Mouse (Mus musculus): Measurements from ENCODE around the gene Bche.

Gene Bche

DNA sequence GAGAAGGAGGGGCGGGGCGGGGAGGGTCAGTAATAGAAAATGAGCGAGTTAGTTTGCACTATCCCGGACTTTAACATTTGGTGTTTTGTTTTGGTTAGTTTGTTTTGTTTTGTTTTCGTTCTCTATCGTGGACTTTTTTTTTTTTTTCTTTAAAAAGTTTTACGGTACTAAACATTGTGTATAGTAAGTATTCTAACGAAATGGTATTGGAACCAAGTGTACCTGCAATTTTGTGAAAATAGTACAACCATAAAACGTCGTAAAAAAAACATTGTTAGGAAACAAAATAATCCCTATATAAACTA, at the start of gene Bche:
Bche (minus strand) TSS at position 6 of the 305 bp plus-strand sequence.
- 9% methylated on average over 10 of the region's 10 CpGs for WGBS

DNA sequence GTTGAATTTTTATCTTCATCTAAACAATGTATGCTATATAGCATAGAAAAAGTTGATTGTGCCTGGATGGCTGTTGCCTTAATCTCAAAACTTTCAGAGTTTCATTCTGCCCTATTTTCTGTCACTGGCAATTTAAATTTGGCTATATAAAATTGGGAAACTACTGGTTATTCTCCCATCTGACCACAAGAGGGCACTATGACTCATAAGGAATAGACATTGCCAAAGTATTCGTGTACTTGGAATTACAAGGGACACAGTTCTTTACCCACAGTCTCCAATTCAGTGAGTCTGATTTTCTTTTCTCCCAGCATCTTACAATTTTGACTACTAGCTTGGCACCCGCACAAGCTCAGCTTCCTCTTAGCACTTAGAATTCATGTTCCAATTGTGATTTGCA, 23.5 kb upstream of the Bche start:
- 27% methylated on average over 2 of the region's 2 CpGs for WGBS

DNA sequence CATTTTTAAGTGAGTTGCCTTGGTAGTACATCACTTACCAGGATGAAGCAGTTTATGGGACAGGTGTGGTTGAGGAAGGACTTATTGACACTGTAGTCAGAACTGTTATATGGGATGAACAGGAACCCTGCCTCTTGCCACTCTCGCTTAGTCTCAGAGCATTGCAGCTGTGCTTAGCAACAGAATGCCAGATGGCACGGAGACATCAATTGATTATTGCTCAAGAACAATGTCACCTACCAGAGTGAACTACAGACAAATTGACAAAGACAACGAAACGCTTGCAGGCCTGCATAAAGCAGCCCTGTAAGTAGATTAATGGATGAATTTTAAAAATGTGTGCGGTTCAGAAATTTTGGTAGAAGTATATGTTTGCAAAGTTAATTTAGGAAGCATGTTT, 21.3 kb upstream of the Bche start:
- 66% methylated on average over 5 of the region's 5 CpGs for WGBS

DNA sequence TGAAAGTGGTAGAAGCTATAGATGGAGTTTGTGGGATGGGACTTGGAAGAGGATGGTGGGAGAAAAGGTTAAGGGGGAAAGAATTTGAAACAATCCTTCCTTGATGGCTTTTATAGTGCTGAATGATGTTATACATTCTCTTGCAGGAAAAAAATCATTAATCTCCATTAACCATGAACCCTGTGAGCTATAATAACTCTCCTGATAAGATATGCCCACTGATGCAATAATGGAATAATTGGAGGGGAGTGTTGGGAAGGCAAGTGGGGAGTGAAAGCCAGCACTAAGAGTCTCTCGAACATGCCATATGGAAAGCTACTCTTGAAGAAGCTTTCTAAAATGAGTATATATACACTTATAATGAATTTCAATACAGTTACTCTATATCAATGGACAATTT, 16.7 kb upstream of the Bche start:
- WGBS, result 88% methylated on average over 1 of the region's 1 CpGs

DNA sequence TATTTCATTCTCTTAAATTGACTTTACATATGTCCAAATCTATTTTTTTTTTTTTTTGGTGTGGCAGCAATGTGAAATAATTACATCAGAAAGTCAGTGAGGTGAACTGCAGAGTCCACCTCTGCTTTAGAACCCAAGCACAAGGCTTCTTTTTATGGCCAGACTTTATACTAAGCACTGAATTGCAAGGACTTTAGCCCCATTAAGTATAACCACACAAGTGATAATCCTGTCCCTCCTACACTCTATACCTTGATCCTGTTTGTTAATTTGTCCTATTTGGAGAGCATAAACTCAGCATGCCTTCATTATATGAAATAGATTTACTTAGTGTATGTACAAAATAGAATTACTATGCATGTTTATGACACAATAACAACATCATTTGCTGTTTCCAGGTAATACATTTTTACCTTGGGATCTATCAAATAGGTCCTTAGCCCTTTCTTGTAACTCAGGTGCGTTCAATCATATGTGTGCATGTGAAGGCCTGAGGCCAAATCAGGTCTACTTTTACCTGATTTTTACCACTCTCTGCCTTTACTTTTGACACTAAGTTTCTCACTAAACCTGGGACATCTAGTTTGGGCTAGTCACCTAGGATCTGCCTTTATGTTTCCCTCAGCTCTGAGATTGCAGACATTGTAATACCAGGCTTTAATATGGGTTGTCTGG, 9.5 kb upstream of the Bche start:
- 95% methylated on average over 1 of the region's 1 CpGs for WGBS

DNA sequence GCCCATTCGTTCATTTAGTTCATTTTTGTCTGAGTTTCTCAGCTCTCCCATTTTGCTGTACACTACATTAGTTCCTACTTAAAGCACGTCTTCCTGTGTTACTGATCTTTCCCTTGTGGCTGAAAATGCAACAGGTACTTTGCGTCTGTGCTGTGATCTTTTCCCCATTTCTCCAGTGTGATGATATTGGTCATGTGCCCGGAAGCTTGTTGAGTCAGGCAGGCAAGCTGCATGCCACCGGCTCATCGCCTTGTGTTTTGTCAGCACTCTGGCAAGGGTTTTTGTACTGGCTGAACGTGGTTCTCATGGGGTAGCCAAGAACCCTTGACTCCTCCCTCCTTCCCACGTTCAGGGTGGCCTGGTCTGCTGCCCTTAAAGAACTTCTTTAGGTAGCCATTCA, 1.7 kb upstream of the Bche start:
- WGBS, result 56% methylated on average over 8 of the region's 8 CpGs

DNA sequence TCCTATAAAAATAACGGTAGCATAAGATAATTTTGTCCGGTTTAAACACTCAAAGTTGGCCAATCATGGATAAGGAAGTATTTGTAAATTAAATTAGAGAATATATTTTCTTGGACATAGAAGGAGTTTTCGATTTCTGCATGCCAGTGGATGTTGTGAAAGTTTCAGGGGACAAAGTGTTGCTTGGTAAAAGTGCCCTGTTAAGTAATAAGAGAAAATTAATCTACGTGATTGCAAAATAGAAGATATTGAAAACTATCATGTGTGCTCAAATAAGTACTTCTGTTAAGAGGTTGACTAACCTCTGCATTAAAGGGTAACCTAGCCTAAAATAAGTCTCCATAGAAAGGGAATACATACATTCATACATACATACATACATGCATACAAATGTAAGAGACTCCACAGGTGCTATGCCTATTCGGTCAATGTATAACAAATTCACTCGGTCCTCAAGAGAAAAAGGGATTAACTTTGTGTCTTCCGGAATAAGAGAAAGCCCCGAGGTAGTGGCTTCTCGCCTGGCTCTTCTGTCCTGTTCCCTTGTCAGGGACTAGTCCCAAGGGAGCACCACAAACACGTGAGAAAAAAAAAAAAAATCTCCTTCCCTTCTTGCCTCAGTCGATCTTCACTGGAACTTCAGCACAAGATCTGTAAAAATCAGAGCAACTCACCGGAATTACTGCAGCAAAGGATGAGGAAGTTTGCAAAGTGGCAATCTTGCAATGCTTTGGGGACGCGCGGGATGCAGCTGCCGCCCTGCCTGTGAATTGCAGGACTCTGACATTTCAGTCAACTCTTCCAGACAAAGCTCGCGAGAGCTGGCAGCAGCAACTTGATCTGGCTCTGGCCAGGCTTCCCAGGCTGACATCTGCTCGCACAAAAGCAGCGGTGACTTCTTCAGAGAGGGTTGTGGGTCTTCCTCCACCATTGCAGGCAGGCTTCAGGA, 480 bp downstream of the Bche start:
- WGBS, result 19% methylated on average over 20 of the region's 20 CpGs

DNA sequence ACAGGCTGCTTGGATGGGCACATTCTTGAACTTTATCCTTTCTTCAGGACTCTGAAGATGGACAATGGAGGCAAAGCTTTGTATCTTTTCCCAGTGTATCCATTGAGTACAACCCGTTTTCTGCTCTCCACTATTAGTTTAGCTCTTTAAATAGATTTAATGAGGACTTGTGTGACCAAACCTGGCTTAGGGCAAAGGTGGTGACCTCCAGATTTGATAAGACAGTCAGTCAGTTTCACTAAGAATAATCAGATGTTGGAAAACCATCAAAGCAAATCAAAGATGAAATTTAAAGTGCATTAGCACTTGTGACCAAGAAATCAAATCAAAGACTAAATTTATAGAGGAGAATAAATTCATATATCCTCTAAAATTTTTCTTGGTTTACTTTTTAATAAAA, 1.7 kb downstream of the Bche start:
- 64% methylated on average over 1 of the region's 1 CpGs for WGBS

DNA sequence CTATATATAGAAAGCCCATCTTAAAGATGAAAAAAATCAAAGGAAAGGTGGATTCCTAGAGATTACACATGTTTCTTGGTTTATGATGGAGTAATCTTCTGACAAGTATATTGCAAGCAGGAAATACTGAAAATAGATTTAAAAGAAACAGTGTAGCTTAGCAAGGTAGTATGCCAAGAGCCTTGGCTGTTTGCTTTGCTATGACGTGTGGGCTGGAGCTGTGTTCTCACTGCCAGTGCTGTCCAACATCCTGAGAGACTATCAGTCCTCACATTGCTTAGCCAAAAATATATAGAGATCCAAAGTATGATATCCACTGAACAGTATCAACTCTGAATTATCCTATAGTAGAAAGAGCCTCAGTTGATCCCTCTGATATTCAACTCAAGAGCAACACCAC, 9.3 kb downstream of the Bche start:
- WGBS, result 33% methylated on average over 1 of the region's 1 CpGs

DNA sequence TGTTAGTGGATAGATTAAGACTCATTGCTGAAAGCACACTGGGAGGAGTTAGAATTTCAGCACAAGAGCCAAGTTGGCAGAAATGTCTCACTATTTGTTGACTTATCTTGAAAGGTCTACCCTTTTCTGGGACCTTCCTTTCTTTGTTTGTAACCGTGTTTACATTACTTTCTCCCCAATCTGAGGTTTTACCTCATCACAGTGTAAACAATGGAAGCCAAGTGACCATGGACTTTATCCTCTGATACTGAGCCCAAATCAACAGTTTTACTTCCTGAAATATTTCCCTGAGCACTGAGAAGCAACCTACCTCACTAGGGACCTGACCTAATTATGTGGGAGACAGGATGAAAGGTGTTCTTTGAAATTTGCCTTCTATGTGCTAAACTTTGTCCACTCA, 34.9 kb downstream of the Bche start:
- 71% methylated on average over 1 of the region's 1 CpGs for WGBS

DNA sequence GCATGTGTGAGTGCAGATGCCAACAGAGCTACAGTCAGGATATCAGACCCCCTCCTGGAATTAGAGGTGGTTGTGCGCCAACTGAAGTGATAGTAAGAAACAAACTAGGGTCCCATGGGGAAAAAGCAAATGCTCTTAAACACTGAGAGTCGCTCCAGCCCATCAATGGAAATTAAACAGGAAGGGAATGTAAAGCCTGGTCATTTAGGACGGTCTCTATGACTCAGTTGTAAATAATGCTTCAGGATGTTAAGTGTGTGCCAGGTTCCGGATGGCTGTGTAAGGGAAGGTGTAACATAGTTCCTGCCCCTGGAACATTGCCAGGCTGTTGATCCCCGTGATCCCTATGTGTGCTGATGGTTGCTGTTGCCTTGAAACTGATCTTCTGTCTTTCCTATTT, 40.0 kb downstream of the Bche start:
- 82% methylated on average over 5 of the region's 5 CpGs for WGBS

DNA sequence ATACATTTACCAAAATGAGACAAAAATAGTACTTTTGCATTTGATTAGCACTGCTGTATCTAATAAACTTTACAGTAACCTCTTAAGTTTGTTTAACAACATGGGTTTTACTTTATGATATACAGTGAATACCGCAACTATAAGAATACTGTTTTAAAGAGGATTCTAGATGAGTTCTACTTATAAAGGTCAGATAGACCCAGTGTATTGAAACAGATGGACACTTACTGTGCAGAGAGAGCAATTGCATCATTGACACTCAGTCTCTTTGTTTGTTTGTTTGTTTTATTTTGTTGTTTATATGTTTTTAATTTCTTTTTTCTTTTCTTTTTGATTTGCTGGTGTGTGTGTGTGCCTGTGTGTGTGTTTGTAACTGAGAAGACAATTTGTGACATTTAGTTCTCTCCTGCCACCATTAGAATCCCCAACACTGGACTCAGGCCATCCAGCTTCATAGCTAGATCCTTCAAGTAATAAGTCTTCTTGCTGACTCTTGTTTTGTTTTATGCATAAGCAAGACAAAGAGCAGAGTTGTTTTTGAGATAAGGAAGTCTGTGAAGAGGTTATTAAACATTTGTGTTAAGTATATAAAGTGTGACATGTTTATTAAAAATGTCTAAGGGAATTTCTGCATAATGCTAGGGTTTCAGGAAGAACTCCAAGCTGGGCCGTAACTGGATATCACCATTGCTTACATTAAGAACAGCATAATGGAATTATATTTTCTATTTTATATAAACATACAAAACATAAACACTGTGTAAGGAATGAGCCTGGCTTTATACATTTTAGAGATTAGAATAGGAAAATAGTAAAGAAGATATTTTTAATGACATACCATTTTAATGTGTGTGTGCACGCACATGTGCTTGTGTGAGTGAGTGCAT, 40.7 kb downstream of the Bche start:
- WGBS, result 98% methylated on average over 3 of the region's 3 CpGs

DNA sequence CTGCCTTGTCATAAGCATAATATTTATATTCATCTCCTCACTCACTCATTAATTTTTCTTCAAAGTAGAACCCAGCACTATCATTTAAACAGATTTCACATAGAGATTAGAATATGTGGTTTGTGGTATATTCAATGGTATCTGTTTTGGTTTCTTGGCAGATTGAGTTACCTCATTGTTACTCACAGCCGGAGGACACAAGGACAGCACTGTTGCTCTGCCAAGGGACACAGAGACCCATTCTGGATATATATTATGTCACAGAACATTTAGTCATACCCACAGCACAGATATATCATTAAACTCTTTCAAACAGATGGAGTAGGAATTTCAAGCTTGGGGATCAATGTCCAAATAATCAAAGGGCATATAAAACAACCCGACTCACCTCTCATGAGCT, 61.2 kb downstream of the Bche start:
- 78% methylated on average over 2 of the region's 2 CpGs for WGBS

DNA sequence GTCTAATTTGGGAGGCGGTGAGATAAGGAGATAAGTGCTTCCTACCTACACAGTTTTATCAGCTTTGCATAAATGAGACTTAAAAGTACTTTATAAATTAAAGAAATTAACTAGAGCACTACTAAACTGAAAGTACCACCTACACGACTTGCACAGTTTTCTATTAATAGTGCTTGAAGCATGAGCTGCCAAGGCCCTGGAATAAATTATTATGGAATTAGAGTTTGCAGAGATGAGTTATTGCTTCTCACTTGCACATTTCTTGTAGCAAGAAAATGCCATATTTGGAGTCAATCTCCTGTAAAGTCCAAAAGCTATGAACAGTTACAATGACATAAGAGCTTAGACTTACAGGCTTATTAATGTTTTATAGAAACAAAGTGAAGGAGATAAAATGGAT, 96.8 kb downstream of the Bche start:
- 62% methylated on average over 2 of the region's 2 CpGs for WGBS

DNA sequence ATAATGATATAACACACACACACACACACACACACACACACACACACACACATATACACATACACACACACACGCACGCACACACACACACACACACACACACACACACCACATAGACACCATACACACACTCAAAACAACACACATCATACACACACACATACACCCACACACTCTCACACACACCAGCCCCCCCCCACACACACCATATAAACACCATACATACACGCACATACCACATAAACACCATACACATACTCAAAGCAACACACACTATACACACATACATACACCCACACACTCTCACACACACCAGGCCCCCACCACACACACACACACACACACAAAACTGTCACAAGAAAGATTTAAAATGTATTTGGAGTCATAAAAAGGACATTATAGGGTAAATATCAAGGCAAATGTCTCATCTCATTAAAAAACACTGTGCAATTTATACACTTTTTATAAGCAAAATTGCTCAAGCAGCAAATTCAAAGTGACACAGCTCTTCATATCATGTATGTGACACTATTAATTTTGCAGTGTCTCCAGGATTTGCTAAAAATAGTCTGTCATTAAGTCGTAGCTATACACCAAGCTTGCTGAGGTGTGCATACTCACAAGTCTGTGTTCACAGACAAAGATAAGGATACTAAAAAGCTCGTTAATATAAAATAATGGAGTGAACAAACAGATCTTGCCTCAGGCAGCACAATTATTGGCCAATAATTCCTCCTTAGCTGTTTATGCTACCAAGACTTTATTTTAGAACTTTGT, 116.3 kb downstream of the Bche start:
- 75% methylated on average over 5 of the region's 5 CpGs for WGBS
